Mouse (Mus musculus): ENCODE measurements at regions not wholly inside any gene's neighbourhood (a gene's known extent, or its start where the extent isn't known, plus 50 kb on each side); places are given as distances from the start of the nearest gene placed in this dataset.
"Not testable (repeated sequence)": the region's sequence is repeated elsewhere in the genome, so short reads cannot be mapped to it uniquely, and the experiment has no call there.

DNA sequence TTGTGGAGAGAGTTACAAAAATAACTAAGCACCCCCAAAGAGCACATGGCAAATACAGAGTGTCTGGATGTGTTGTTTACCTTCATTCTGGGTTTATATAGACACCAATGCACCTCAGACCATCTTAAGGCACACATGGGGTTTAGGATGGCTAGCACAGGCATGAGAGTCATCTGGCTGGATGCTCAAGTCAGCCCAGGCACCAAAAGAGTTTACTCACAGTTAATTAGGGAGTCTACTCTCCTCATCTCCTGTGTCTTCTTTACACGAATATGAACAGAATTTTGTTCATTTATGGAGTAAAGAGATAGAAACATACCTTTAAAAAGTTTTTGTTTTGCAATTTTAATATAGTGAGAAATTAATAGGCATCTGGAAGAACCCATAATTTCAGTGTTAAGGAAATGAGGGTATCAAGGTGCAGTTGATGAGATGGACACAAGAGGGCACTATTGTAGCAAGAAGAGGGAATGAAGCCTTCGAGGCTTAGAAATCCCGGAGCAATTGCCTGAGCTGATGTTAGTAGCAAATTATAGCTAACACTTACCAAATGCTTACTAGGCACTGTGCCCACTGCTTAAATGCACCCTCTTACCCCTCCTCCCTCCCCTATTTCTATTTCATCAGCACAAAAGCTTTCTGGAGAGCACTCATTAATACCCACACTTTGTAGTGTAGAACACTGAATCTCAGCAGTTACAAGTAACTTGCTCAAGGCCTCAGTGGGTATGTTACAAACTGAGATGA, 174.6 kb downstream of the Eepd1 start:
- peak; percentile 80 for DNase-seq (ENCODE audit: low spot score)

DNA sequence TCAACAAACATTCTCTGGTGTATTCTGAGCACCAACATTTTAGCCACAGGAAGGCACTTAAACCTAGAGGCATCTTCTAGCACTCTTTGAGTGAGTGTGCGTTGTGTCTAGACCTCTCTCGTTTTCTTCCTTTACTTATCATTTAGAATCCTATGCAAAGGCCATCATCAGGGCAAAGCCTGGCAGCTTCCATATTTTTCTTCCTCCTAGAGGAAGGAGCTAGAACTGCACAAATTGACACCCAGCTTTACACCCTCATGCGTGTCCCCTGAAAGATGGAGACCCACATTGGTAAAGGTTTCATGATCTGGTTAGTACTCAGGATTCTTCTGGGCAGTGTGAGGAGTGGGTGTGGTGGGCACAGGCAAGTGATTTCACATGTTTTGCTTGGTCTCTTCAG, 175.2 kb downstream of the Eepd1 start:
- no peak for DNase-seq (ENCODE audit: low spot score)

DNA sequence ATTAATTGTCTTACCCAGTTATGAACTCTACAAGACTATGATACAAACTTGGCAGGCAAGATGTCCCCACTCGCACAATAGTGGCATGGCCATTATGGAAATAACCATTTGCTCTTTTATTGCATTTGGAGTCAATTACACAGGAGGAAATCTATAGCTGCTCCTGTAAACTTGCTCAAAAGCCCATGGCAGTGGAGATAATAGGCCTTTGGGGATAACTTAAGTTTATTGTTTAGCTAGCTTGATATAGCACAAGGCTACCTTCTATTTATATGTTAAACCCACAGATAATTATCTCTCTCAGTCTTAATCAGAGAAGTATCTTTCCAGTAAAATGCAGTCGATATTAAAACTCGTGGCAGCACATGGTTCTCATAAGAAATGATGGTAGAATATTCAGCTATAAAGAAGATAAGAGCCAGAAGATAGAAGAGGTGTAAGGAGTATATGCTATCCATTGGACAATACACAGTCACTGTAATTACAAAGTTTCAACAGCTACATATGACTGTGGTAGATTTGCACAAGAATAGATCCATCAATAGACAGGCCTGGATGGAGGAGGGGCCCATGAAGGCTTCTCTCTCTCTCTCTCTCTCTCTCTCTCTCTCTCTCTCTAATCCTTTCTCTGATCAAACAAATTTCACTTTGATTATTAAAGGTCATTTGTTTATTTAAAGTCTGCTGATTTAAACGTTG, 202.4 kb downstream of the Eepd1 start:
- no peak for DNase-seq (ENCODE audit: low spot score)

DNA sequence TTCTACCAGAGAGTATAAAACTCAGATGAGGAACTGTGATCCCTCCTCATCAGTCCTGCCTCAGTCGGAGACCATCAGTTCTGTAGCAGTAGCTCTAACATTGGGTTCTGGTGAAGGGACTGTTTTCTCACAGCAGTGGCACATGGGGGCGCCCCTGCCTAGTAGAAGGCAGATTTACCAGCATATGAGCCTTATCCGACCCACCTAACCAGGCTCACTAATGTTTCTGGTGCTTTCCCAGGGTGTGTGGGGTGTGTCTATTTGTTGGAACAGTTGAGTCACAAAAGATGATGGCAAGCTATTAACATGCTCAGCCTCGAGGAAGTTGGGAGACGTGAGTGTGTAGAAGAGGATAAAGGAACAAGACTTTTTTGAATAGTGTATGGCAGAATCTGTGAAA, 212.3 kb downstream of the Eepd1 start:
- DNase-seq (ENCODE audit: low spot score) = peak; percentile 70

DNA sequence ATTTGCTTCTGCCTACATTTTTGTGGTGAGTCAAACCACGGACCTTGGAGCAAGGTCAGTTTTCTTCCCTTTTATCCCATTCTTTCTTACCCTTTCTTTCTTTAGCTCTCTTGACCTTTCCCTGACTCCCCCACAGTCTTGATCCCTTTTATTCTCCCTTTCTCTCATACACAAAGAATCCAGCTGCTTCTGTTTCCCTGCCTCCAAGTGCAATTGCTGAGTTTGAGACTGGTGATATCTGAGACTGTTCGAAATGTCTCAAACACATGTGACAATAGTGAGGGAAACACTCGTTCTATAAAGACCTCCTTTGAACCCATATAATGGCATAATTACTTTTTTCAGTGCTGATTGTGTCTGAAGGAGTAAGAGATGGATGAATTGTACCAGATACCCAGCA, 213.7 kb downstream of the Eepd1 start:
- peak; percentile 69 for DNase-seq (ENCODE audit: low spot score)

DNA sequence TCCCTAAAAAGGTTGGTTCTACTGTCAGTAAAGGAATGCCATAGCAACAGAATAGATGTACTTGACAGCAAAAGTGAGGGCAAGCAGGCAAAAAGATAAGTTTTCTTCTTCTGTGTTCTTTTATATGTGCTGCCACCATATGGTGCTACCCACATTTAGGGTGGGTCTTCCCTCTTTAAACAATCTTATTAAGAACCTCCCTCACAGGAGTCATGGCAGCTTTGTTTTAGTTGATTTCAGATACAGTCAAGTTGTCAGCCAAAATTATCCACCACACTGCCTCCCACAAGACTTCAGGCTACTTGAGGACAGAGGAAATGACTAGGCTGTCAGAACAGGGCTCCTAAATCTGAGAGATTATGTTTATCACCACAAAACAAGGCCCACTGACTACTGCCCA, 232.3 kb downstream of the Eepd1 start:
- DNase-seq (ENCODE audit: low spot score) = no peak

DNA sequence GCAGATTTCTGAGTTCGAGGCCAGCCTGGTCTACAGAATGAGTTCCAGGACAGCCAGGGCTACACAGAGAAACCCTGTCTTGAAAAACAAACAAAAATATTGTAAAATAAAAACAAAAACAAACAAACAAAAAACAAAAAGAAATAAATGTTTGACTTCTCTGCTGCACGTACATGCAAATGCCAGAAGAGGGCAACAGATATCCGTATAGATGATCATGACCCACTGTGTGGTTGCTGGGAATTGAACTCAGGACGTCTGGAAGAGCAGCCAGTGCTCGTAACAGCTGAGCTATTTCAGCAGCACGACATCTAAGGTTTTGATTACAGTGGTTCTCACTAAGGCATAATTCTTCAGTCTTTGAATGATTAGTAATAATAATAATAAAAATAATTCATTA, 262.8 kb downstream of the Eepd1 start:
- DNase-seq (ENCODE audit: low spot score) = peak; percentile 4

DNA sequence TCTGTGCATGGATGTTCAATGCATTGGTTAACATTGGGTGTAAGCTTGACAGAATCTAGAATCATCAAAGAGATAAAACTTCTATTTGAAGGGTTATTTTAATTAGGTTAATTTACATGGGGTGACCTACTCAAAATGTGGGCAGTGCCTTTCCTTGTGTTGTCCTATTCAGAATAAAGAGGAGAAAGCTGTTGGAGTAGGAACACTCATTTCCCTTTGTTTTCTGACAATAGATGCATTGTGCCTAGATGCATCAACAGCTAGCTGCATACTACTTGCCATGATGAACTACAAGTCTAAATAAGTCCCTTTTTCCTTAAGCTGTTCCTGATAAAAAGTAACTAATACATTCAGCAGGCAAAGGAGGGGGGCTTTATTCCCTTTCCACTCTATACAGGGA, 269.8 kb downstream of the Eepd1 start:
- no peak for DNase-seq (ENCODE audit: low spot score)

DNA sequence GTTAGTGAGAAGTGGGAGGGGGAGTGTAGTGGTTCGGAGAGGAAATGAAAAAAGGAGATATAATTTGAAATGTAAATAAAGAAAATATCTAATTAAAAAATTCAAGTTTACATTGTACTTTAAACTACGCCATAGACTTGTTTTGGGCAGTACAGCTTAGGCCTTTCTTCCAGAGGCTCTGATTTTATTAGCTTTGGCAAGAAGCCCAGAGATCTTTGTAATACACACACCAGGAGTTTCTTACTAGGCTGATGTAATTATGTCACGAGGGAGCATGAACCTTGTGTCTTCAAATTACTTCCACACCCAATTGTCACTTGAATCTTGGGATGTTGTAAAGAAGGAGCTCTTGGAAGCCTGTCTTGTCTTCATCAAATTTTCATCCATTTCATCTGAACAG, 292.6 kb downstream of the Eepd1 start:
- no peak for DNase-seq (ENCODE audit: low spot score)

DNA sequence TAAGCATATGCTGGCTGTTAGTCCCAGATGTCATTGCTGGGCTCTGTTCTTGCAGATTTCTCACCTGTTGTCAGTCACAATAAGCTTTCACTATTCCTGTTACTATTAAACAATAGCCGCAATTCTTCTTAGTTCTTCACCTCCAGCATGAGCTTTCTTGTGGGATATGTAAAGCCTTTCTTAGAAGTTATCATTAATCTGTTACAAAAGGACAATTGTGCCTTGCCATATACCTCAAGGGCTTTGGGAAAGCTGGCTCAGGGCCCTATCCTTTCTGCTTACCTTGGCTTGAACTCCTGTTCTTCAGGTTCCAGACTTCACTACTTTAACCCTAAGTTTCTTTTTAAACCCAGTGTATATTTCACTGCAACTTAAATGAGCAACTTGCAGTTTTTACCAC, 301.3 kb downstream of the Eepd1 start:
- no peak for DNase-seq (ENCODE audit: low spot score)

DNA sequence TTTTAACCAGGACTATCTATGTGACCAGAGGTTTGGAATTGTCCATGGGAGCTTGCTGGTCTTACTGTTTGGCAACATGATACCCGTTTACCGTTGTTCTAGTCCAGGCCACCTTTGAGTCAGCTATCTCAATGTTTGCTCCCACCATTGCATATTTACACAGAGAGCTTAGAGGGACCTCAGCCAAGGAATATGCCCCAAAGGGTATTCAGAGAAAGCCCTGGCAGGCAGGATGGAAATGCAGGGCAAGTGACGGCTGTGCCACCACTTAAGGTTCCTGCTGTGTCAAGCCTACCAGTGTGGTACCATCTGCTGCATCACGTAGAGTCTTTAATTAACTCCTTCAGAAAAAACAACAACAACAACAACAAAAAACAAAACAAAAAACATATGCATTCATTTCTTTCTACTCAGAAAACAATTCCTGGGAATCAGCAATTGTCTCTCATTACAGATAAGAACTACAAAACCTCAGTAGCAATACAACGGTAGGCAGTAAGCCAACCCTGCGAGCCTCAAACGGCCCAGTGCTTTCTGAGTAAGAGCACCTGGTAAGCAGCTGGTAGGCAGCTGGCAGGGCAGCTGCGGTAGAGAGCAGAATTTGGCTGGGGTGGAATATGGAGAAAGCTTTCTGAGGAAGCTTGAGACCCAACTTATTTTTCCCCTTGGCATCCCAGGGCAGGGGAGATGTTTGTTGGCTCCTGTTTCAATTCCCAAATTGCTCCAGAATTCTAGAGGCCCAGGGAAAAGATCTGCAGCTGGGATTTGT, 314.0 kb downstream of the Eepd1 start:
- DNase-seq (ENCODE audit: low spot score) = no peak

DNA sequence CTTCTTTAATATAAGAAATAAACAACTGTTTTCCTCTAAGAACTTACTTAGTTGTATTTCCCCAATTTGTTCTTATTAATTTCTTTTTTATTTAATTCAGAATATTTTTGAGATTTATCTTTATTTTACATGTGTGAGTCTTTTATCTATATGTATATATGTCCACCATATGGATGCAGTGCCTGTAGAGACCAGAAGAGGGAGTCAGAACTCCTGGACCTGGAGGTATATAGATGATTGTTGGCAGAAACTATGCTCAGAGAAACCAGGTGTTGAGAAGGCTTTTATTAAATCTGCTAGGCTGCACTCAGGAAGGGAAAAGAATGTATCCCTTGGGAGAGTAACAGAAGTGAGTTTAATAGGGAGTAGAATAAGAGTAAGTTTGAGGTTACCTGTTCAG, 328.2 kb downstream of the Eepd1 start:
- no peak for DNase-seq (ENCODE audit: low spot score)

DNA sequence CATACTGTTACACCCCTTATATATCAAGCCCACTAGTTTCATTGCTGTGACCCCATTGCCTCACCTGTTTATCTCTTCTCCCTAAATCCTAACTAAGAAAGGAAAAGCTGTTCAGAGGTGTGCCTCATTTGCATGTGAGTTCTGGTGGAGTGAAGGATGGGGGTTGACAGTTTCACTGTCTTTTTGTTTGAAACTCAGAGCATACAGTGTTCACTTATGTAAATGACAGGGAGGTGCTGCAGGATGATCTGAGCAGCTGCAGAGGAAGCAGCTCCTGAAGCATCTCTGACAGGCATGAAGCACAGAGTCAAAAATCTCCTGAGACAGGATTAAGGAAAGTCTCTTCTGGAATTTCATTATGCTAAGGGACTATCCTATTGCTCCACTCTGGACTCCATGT, 351.9 kb downstream of the Eepd1 start:
- DNase-seq (ENCODE audit: low spot score) = no peak

DNA sequence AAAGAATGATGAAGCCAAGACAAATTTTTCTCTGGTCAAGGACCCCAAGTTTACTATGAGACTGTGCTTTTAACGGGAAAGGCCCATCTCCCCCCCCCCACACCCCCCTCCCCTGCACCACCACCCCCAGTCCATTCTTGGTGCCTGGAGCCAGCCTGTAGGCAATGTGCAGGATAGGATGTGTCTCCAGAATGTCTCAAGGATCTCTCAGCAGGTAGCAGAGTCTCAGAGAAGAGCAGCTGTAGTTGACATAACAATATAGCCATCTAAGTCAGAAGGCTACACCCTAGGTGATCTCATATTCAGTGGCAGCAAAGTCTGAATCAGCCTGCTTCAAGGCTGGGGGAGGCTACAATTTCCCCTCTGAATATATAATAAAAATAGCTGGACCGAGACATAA, 368.6 kb downstream of the Eepd1 start:
- not testable (repeated sequence) for DNase-seq (ENCODE audit: low spot score)

DNA sequence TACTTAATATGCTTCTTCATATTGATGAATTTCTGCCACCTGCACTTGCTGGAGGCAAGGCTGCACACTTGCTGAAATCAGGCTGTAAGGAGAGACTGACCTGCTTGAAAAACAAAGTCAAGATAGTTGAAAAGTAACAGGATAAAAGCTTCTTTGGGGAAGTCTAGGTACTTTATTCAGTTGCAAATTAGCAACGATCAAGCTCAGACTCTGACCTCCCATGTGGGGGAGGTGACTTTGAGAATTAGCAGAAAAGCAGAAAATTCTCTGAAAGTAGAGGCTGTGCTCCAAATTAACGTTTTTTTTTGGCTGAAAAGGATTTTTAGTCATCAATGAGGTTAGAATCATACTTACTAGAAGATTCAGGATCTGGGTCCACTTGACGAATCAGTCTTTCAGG, 369.3 kb downstream of the Eepd1 start:
- DNase-seq (ENCODE audit: low spot score) = not testable (repeated sequence)

DNA sequence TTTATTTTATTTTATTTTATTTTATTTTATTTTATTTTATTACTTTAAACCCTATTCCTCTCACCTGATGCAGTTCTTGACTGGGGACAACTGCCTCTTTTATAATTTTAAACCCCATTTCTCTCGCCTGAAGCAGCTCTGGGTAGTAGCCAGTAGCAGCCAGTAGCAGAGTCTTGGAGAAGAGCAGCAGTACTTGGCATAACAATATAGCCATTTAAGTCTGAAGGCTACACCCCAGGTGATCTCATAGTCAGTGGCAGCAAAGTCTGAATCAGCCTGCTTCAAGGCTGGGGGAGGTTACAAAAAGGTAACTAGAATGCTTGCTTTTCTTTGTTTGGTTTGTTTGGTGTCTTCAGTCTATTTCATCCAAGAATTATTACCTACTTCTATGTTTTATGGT, 373.2 kb downstream of the Eepd1 start:
- no peak for DNase-seq (ENCODE audit: low spot score)

DNA sequence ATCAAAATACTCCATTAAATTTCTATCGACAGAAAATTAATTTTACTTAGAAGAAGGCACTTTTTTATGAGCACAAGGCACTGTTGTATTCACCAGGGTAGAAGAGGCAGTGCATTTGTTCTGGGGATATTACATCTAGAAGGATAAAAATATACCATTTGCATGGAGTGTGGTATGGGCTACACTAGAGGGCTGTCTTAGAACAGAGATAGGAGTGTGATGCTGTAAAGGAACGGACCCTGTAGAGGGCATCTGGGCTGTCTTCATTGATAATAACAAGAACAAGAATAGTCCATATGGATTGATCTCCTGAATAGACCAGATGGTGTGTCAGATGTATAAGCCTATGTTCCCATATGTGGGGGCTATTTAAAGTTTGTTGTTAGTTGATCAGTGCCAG, 388.9 kb downstream of the Eepd1 start:
- no peak for DNase-seq (ENCODE audit: low spot score)

DNA sequence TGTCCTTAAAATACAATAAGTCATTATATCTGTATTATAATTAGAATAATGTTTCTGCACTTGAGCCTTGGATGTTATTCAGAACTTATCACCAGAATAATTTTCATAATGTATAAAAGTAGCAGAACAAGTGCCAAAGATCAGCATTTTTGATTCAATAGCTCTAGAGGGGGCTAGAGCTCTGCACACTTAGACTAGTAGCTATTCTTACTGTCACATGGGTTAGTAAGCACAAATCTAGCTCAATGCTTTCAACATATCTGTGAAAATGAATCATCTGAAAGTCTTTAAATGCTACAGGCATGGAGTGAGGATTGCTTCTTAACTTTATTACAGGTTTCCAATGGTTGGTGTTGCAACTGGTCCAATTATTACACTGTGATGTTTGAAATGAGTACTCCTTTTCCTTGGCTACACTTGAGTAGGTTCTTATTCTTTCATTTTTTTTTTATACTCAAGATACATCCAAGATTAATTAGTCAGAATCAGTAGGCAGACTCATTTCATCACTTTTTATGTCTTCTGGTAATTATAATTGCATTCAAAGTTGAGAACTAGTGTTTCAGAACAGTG, 415.1 kb downstream of the Eepd1 start:
- DNase-seq (ENCODE audit: low spot score) = no peak
